Mouse (Mus musculus) lung, adult 2 months (tissue): ENCODE measurements at regions not wholly inside any gene's neighbourhood (a gene's known extent, or its start where the extent isn't known, plus 50 kb on each side); places are given as distances from the start of the nearest gene placed in this dataset.

ENCODE experiments used
- CTCF ChIP-seq: fragments of 200-500 bp; IDR thresholded peaks from 2 replicates; pipeline ENCODE4 v1.5.1; 2011; ENCODE audit warnings: mild to moderate bottlenecking, low read length, control low read depth; ENCODE audit not compliant: insufficient read depth
- POLR2A ChIP-seq: fragments of 200-500 bp; IDR thresholded peaks from 2 replicates; pipeline ENCODE4 v1.6.1; 2011; ENCODE audit warnings: low read depth, mild to moderate bottlenecking, control low read depth, low read length, borderline replicate concordance; ENCODE audit errors: extremely low read depth

DNA sequence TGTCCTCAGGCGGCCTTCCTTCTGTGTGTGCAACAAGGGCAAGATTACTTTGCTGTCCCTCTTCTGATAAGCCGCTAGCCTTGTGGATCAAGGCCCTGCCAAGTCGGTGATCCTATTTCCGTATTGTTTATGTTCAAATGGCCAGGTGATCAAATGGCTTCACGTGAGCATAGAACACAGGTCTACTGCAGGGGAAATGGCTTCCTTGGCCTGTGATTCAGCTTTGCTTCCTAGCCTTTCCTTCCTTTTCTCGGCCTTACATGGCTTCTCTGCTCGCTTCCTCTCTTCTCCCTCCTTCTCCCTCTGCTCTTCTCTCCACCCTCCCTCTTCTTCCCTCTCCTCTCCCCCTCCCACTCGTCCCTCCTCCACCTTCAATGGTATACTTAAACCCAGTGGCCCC is 77.4 kb upstream of the Atxn1 start:
- TF ChIP-seq CTCF = no peak
- no peak for TF ChIP-seq POLR2A
